Mouse (Mus musculus) megakaryocyte, embryonic 14.5 days (primary cell): ENCODE results near the gene Cdc7.

ENCODE experiments used
- FLI1 ChIP-seq: IDR thresholded peaks from 2 replicates; pipeline ENCODE4 v1.6.1; 2012; ENCODE audit warnings: low read length, inconsistent platforms, mixed read lengths
- GATA1 ChIP-seq: IDR thresholded peaks from 3 replicates; pipeline ENCODE4 v1.6.1; 2012; ENCODE audit warnings: mixed read lengths, low read length, inconsistent platforms, borderline replicate concordance

DNA sequence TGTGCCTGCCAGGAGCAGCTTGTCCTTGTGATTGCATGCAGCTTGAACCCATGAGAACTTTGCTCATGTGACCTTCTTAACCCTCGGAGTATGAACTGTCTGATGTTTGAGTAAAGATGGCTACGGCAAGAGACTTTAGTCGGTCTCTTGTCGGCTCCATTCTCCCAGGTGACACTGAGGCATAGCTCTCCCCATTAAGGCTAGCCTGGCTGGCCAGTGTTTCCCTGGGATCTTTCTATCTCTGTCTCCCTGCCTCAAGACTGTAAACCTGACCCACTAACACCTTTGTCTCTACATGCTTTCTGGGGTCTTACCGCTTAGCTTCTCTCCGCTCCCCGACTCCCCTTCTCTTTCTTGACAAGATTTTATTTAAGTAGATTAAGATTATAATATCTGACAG, 50.0 kb downstream of the Cdc7 start:
- TF ChIP-seq GATA1 = no peak
- TF ChIP-seq FLI1 = no peak
